Comparison of ENCODE assay signal across 17 mouse cellular contexts in the genomic region with DNA sequence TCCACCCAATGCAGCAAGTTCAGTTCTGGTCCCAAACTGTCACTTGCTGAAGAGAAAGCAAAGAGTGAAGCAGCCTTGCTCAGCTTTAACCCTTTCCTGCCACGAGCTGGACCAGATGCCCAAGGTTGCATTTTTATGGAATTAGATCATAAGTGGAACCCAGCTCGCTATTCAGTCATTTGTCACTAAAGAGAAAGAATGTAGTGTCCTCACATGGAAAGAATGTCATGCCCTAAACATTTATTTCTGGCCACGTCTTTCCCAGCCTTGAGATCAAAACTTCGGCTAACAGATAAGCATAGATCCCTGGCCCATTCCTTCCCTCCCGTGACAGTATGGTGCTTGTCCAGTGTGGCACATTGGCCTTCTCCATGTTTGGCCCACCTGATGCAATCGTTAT.
DNase-seq lines count a peak whose midpoint lies in the region; ATAC-seq lines count a peak whose summit lies in the region.
"Had no signal": no experiment of that assay in that cellular context is flagged by ENCODE, and none has a peak within 500 bp of the region (broad histone marks: within the 10 kb centered on the region; RNA-seq: fewer than 3 reads in every experiment).

No protein-coding gene starts in this region.

- peak overlapping the region; percentile 64 for H3K27ac ChIP-seq in heart, embryonic 13.5 days (replicated peaks)
- H3K27ac ChIP-seq: hindbrain, embryonic 10.5 days; kidney, embryonic 15.5 days; limb, embryonic 12.5 days; liver, embryonic 15.5 days; neural tube, embryonic 15.5 days had no signal

- DNase-seq in heart, adult 9 months (ENCODE audit: low spot score in 2 of 2), result no peak
- DNase-seq in lung, postnatal 10 days, result peak; percentile 51
- DNase-seq in lung, postnatal 14 days, result no peak
- DNase-seq in adrenal gland, postnatal 36 days, result peak; percentile 16 to 41
- no peak for DNase-seq in T-cell, adult 2 months (ENCODE audit: low spot score)
- no peak for DNase-seq in left cerebral cortex, adult 9 months (ENCODE audit: low spot score in 2 of 2)
- DNase-seq: cerebellum, postnatal 14 days; gastrocnemius, postnatal 25 days; right cerebral cortex, adult 18-20 months had no signal

- WGBS in heart, embryonic 13.5 days, result 21% methylated on average over 6 of the region's 6 CpGs

- ATAC-seq in heart, embryonic 13.5 days (ENCODE audit: extremely low read depth, insufficient number of reproducible peaks, low FRiP score, low TSS enrichment), result no peak

- no peaks in the 10 kb centered on the region for H3K9me3 ChIP-seq in heart, embryonic 13.5 days
- H3K9me3 ChIP-seq: hindbrain, embryonic 10.5 days; kidney, embryonic 15.5 days; limb, embryonic 12.5 days; liver, embryonic 15.5 days; neural tube, embryonic 15.5 days had no signal

- H3K4me2 ChIP-seq in heart, embryonic 13.5 days, result no peak overlapping the region
- H3K4me2 ChIP-seq: limb, embryonic 12.5 days; liver, embryonic 15.5 days had no signal

- no peak overlapping the region for H3K4me3 ChIP-seq in heart, embryonic 13.5 days
- H3K4me3 ChIP-seq: hindbrain, embryonic 10.5 days; kidney, embryonic 15.5 days; limb, embryonic 12.5 days; liver, embryonic 15.5 days; megakaryocyte, embryonic 14.5 days; neural tube, embryonic 15.5 days had no signal

- H3K36me3 ChIP-seq in heart, embryonic 13.5 days, result no peaks in the 10 kb centered on the region
- H3K36me3 ChIP-seq: hindbrain, embryonic 10.5 days; kidney, embryonic 15.5 days; limb, embryonic 12.5 days; liver, embryonic 15.5 days; neural tube, embryonic 15.5 days had no signal

- H3K9ac ChIP-seq in heart, embryonic 13.5 days, result 0 out of 2 replicates have a peak overlapping the region, but pooled peaks have one; percentile 37
- H3K9ac ChIP-seq: kidney, embryonic 15.5 days; limb, embryonic 12.5 days; liver, embryonic 15.5 days; neural tube, embryonic 15.5 days had no signal

- no peaks in the 10 kb centered on the region for H3K27me3 ChIP-seq in heart, embryonic 13.5 days (replicated peaks)
- H3K27me3 ChIP-seq: CH12.LX; kidney, embryonic 15.5 days; limb, embryonic 12.5 days; liver, embryonic 15.5 days; megakaryocyte, embryonic 14.5 days; neural tube, embryonic 15.5 days had no signal

- peaks cover 29% of the 10 kb centered on the region for H3K4me1 ChIP-seq in heart, embryonic 13.5 days
- H3K4me1 ChIP-seq: limb, embryonic 12.5 days; liver, embryonic 15.5 days; megakaryocyte, embryonic 14.5 days; neural tube, embryonic 15.5 days had no signal

Comparison
In these comparisons a context has a peak if more than half of its experiments do, and no peak if none do; other contexts are left out.
1. DNase-seq: peak in lung, postnatal 10 days (single experiment) and adrenal gland, postnatal 36 days (2 of 2); none in heart, adult 9 months (0 of 2), lung, postnatal 14 days (single experiment), T-cell, adult 2 months (single experiment) and left cerebral cortex, adult 9 months (0 of 2).